Mouse (Mus musculus): ENCODE results near the gene Kcnn4.

- TF ChIP-seq CTCF (IDR thresholded peaks at IDR 0.05; ENCODE audit: low read depth) (no peak), EP300 (IDR thresholded peaks at IDR 0.05; ENCODE audit: low read depth) (no peak)
Observed at GRCm38 (mm10) chr7:24333304-24333986, 36.6 kb upstream of the Kcnn4 start, which contains the start of gene Tescl.

Data from liver, embryonic 14.5 days (tissue).